Mouse (Mus musculus): Measurements from ENCODE around the gene Nudt17. TPM values are rescaled to one million over a fixed set of nuclear protein-coding genes. Genes with fewer than 3 reads are reported as not detected.

Gene Nudt17
- polyA plus RNA-seq, 1 experiment from 2014 or later, result 14.3 TPM

DNA sequence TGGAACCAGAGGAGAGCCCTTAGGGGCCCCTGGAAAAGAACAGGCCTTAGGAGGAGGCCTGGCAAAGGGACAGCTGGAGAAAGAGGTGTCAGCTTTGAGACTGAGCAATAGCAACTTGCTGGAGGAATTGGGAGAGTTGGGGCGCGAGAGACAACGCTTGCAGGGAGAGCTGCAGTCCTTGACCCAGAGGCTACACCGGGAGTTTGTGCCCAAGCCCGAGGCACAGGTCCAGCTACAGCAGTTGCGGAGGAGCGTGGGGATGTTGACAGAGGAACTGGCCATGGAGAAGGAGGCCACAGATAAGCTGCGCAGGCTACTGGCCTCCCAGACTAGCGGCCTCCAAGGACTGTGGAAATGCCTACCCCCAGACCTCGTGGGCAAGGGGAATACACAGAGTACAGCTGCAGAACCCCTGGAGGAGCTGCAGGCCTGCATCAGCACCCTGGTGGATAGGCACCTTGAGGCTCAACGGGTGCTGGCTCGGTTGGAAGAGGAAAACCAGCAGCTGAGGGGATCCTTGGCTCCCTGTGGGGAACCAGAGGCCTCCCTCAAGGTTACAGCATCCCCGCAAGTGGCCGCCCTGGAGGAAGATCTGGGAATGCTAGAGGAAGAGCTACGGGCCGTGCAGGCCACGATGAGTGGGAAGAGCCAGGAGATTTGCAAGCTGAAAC is 24.1 kb downstream of the Nudt17 start:
- H3K4me1 ChIP-seq (ENCODE audit: control insufficient read depth, insufficient read depth, low read length), result no peaks in the 10 kb centered on the region
- DNase-seq (ENCODE audit: low spot score), result no peak
- H3K9ac ChIP-seq (ENCODE audit: low read length), result peak overlapping the region; percentile 28; the same call in 1 of the 2 replicates
- WGBS, result 53% methylated on average over 17 of the region's 17 CpGs
- no peaks in the 10 kb centered on the region for H3K9me3 ChIP-seq (ENCODE audit: control insufficient read depth, low read length)
- H3K4me2 ChIP-seq (ENCODE audit: low read depth), result peak overlapping the region; percentile 22
- no peak for ATAC-seq (ENCODE audit: insufficient read depth, low FRiP score, low TSS enrichment)
- H3K27ac ChIP-seq (ENCODE audit: low read depth, low read length), result no peak overlapping the region
- no peaks in the 10 kb centered on the region for H3K36me3 ChIP-seq (ENCODE audit: control insufficient read depth, insufficient read depth, low read length)
- H3K27me3 ChIP-seq (ENCODE audit: control insufficient read depth, insufficient read depth, low read length), result peaks cover 5% of the 10 kb centered on the region; the same call in 1 of the 2 replicates
- no peak overlapping the region for H3K4me3 ChIP-seq (ENCODE audit: low read depth, low read length)

DNA sequence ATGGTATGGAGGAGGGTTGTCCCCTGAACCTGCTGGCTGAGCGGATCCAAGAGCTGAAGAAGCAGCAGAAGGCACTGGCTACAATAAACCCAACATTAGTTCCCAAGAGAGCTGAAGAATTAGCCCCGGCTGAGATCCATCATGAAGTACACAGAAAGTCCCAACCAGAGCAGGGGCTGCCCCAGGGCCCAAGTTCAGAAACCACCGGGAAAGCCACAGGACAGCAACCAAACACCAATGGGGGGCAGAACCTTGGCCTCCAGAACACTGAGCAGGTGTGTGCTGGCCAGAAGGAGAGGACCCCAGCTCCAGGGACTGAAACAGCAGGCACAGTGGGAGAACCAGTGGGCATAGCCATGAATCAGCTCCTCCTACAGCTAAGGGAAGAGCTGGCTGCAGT is 24.9 kb downstream of the Nudt17 start:
- Histone ChIP-seq H3K9me3 (ENCODE audit: control insufficient read depth, low read length) (no peaks in the 10 kb centered on the region), H3K36me3 (ENCODE audit: control insufficient read depth, insufficient read depth, low read length) (no peaks in the 10 kb centered on the region), H3K4me2 (ENCODE audit: low read depth) (no peak overlapping the region), H3K4me3 (ENCODE audit: low read depth, low read length) (no peak overlapping the region), H3K27me3 (ENCODE audit: control insufficient read depth, insufficient read depth, low read length) (peaks cover 5% of the 10 kb centered on the region; the same call in 1 of the 2 replicates), H3K27ac (ENCODE audit: low read depth, low read length) (no peak overlapping the region), H3K9ac (ENCODE audit: low read length) (no peak overlapping the region), H3K4me1 (ENCODE audit: control insufficient read depth, insufficient read depth, low read length) (no peaks in the 10 kb centered on the region)
- no peak for ATAC-seq (ENCODE audit: insufficient read depth, low FRiP score, low TSS enrichment)
- 88% methylated on average over 3 of the region's 3 CpGs for WGBS
- DNase-seq (ENCODE audit: low spot score), result no peak

DNA sequence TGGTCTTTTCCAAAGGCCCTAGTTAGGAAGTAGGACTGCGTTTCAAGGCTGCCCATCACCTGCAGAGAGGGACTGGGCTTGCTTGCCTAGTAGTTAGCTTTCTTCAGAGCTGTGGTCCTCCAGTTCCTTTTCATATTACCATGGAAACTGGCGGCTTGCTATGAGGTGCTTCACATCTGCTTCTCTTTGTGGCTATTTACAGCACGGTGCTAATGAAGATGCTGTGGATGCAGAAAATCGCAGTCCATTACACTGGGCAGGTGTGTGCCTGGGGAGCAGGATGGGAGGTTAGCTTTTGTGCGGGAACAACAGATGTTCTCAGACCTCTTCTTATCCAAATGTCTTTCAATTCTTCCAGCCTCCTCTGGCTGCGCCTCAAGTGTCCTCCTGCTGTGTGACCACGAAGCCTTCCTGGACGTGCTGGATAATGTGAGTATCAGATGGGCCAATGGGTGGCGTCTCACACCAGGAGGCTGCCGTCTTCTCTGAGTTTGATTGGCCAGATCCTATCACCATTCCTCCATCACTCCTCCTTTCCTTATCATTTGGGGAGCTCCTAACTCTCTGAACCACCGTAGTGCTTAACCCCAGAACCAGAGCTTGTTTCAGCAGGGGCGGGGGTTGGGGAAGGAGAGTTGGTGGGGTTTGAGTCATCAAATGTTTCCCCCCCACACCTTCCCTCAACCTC is 27.9 kb downstream of the Nudt17 start:
- ATAC-seq (ENCODE audit: insufficient read depth, low FRiP score, low TSS enrichment), result no peak
- 17% methylated on average over 12 of the region's 12 CpGs for WGBS
- H3K4me2 ChIP-seq (ENCODE audit: low read depth), result no peak overlapping the region
- H3K9ac ChIP-seq (ENCODE audit: low read length), result no peak overlapping the region
- no peaks in the 10 kb centered on the region for H3K9me3 ChIP-seq (ENCODE audit: control insufficient read depth, low read length)
- H3K4me3 ChIP-seq (ENCODE audit: low read depth, low read length), result no peak overlapping the region
- no peaks in the 10 kb centered on the region for H3K36me3 ChIP-seq (ENCODE audit: control insufficient read depth, insufficient read depth, low read length)
- H3K27me3 ChIP-seq (ENCODE audit: control insufficient read depth, insufficient read depth, low read length), result peaks cover 5% of the 10 kb centered on the region; the same call in 1 of the 2 replicates
- no peak overlapping the region for H3K27ac ChIP-seq (ENCODE audit: low read depth, low read length)
- no peak for DNase-seq (ENCODE audit: low spot score)
- H3K4me1 ChIP-seq (ENCODE audit: control insufficient read depth, insufficient read depth, low read length), result no peaks in the 10 kb centered on the region

DNA sequence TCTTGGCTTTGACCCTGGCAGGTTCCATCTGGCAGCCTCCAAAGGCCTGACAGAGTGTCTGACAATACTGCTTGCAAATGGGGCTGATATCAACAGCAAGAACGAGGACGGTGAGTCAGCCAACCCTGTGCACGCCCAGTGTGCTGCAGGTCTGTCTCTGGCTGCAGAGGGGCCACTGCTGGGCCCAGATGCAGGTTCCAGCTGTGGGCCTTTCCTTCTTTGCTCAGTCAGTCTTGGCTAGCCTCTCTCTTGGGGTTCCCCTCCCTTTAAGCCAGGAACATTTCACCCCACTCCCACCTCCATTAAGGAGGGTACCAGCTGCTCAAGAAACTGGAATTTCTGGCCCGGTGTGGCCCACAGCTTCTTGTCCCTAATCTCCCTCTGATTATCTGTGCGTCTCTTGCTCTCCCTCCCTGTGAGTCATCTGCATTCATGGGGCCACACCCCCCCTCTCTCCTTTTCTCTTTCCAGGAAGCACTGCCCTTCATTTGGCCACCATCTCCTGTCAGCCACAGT is 29.1 kb downstream of the Nudt17 start:
- Histone ChIP-seq H3K27ac (ENCODE audit: low read depth, low read length) (no peak overlapping the region), H3K4me2 (ENCODE audit: low read depth) (no peak overlapping the region), H3K9me3 (ENCODE audit: control insufficient read depth, low read length) (no peaks in the 10 kb centered on the region), H3K9ac (ENCODE audit: low read length) (no peak overlapping the region), H3K27me3 (ENCODE audit: control insufficient read depth, insufficient read depth, low read length) (peaks cover 2% of the 10 kb centered on the region; the same call in 1 of the 2 replicates), H3K4me3 (ENCODE audit: low read depth, low read length) (no peak overlapping the region), H3K4me1 (ENCODE audit: control insufficient read depth, insufficient read depth, low read length) (no peaks in the 10 kb centered on the region), H3K36me3 (ENCODE audit: control insufficient read depth, insufficient read depth, low read length) (no peaks in the 10 kb centered on the region)
- ATAC-seq (ENCODE audit: insufficient read depth, low FRiP score, low TSS enrichment), result no peak
- DNase-seq (ENCODE audit: low spot score), result no peak
- 35% methylated on average over 5 of the region's 5 CpGs for WGBS

DNA sequence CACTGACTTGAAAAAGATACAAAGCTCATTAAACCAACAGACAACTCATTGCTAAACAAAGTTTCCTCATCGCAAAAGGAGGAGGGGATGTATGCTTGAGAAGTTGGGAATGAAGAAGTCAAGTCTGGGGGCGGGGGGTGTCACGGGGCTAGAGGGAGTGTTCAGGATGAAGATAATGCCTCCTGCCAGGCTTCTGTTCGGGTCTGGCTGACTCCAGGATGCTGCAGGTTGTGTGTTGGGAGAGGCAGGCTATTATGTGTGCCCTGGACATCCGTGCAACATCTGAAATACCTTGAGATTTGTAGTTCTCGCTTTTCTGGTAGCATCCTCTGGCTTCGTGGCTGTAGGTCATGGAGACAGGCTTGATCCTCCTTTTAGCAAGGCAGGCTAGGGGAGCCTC is 29.9 kb downstream of the Nudt17 start:
- no peaks in the 10 kb centered on the region for H3K4me1 ChIP-seq (ENCODE audit: control insufficient read depth, insufficient read depth, low read length)
- H3K9me3 ChIP-seq (ENCODE audit: control insufficient read depth, low read length), result no peaks in the 10 kb centered on the region
- H3K4me3 ChIP-seq (ENCODE audit: low read depth, low read length), result no peak overlapping the region
- no peak overlapping the region for H3K4me2 ChIP-seq (ENCODE audit: low read depth)
- ATAC-seq (ENCODE audit: insufficient read depth, low FRiP score, low TSS enrichment) (no peak), DNase-seq (ENCODE audit: low spot score) (no peak)
- no peak overlapping the region for H3K9ac ChIP-seq (ENCODE audit: low read length)
- H3K27ac ChIP-seq (ENCODE audit: low read depth, low read length), result no peak overlapping the region
- 78% methylated on average over 7 of the region's 7 CpGs for WGBS
- no peaks in the 10 kb centered on the region for H3K36me3 ChIP-seq (ENCODE audit: control insufficient read depth, insufficient read depth, low read length)
- no peaks in the 10 kb centered on the region for H3K27me3 ChIP-seq (ENCODE audit: control insufficient read depth, insufficient read depth, low read length)

DNA sequence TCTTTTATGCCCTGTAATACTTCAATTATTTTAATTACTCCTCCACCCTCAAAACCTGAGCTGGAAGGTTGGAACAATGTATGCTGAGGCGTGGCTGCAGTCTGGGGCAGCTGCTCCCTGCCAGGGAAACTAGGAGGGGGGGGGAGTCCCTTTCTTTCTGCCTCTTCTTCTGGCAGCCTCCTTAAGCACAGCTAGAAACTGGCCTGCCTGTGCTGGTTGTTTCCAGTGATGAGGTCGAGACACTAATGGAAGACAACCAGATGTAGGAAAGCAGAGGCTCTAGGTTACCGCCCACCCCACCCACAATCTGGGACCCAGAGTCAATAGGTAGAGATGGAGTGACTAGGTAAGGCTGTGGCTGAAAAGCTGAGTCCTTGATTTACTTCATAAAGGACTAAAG is 32.7 kb downstream of the Nudt17 start:
- Histone ChIP-seq H3K4me1 (ENCODE audit: control insufficient read depth, insufficient read depth, low read length) (no peaks in the 10 kb centered on the region), H3K27me3 (ENCODE audit: control insufficient read depth, insufficient read depth, low read length) (no peaks in the 10 kb centered on the region; the same call in 1 of the 2 replicates), H3K36me3 (ENCODE audit: control insufficient read depth, insufficient read depth, low read length) (no peaks in the 10 kb centered on the region), H3K9ac (ENCODE audit: low read length) (no peak overlapping the region), H3K4me2 (ENCODE audit: low read depth) (no peak overlapping the region), H3K27ac (ENCODE audit: low read depth, low read length) (no peak overlapping the region), H3K4me3 (ENCODE audit: low read depth, low read length) (no peak overlapping the region), H3K9me3 (ENCODE audit: control insufficient read depth, low read length) (no peaks in the 10 kb centered on the region)
- 25% methylated on average over 3 of the region's 3 CpGs for WGBS
- DNase-seq (ENCODE audit: low spot score), result no peak
- no peak for ATAC-seq (ENCODE audit: insufficient read depth, low FRiP score, low TSS enrichment)

DNA sequence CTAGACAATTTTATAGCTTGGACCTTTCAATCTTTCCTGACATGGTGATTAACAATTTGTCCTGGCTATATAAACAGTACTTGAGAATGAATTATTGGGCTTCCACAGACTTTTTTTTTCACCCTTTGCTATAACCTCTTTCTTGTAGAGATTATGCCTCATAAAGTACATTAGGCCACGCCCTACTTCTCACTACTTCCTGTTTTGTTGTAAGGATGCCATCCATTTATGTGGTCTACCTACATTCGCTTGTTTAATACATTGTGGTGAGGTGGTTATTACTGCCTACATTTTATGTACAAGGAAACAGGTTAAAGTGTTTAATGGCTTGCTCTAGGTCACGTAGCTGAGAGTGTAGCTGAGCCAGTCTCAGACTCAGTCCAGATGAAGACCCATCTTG is 33.2 kb downstream of the Nudt17 start:
- Histone ChIP-seq H3K27ac (ENCODE audit: low read depth, low read length) (no peak overlapping the region), H3K4me3 (ENCODE audit: low read depth, low read length) (no peak overlapping the region), H3K36me3 (ENCODE audit: control insufficient read depth, insufficient read depth, low read length) (no peaks in the 10 kb centered on the region), H3K9ac (ENCODE audit: low read length) (no peak overlapping the region), H3K4me1 (ENCODE audit: control insufficient read depth, insufficient read depth, low read length) (0 out of 2 replicates have a peak, but pooled peaks cover 2% of the 10 kb centered on the region), H3K4me2 (ENCODE audit: low read depth) (no peak overlapping the region), H3K9me3 (ENCODE audit: control insufficient read depth, low read length) (no peaks in the 10 kb centered on the region), H3K27me3 (ENCODE audit: control insufficient read depth, insufficient read depth, low read length) (no peaks in the 10 kb centered on the region; the same call in 1 of the 2 replicates)
- ATAC-seq (ENCODE audit: insufficient read depth, low FRiP score, low TSS enrichment) (no peak), DNase-seq (ENCODE audit: low spot score) (no peak)
- WGBS, result 76% methylated on average over 3 of the region's 3 CpGs

DNA sequence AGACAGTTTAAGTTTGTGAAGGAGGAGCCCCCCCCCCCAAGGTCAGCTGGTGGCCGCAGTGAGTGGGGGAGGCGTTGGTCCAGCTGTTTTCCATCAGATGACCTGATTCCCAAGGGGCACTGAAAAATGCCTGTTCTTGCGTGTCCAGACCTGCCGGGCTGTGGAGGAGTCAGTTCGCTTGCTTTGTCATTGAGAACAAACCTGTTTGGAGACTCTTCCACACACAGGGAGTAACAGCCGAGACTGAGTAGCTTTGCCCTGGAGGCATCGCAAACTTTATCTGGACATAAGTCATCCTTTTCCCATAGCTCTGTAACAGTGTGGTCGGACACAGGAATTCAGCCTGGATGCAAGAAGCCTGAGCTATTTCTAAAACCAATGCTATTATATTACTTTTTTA is 33.9 kb downstream of the Nudt17 start:
- DNase-seq (ENCODE audit: low spot score), result no peak
- Histone ChIP-seq H3K4me3 (ENCODE audit: low read depth, low read length) (no peak overlapping the region), H3K27ac (ENCODE audit: low read depth, low read length) (no peak overlapping the region; the same call in 1 of the 2 replicates), H3K36me3 (ENCODE audit: control insufficient read depth, insufficient read depth, low read length) (no peaks in the 10 kb centered on the region), H3K9ac (ENCODE audit: low read length) (no peak overlapping the region), H3K9me3 (ENCODE audit: control insufficient read depth, low read length) (no peaks in the 10 kb centered on the region), H3K27me3 (ENCODE audit: control insufficient read depth, insufficient read depth, low read length) (no peaks in the 10 kb centered on the region; the same call in 1 of the 2 replicates), H3K4me2 (ENCODE audit: low read depth) (no peak overlapping the region), H3K4me1 (ENCODE audit: control insufficient read depth, insufficient read depth, low read length) (0 out of 2 replicates have a peak, but pooled peaks cover 2% of the 10 kb centered on the region)
- 49% methylated on average over 8 of the region's 8 CpGs for WGBS
- no peak for ATAC-seq (ENCODE audit: insufficient read depth, low FRiP score, low TSS enrichment)

All from neural tube, embryonic 11.5 days (tissue).